Mouse (Mus musculus) midbrain, embryonic 13.5 days (tissue): ENCODE measurements at regions not wholly inside any gene's neighbourhood (a gene's known extent, or its start where the extent isn't known, plus 50 kb on each side); places are given as distances from the start of the nearest gene placed in this dataset.
A peak's percentile ranks its signal among the peaks of the same experiment; 100 is the strongest.

Experiments
- ATAC-seq: fragments of 200-750 bp; cut with Nextera tagmentation; 2 replicates; pipeline ENCODE4 v1.8.0; 2017; ENCODE audit warnings: mild to moderate bottlenecking, moderate TSS enrichment, moderate library complexity
- H3K27ac ChIP-seq: fragments of 300-500 bp; sonication (generic); 2 replicates; pipeline ENCODE4 v1.5.1; 2015; ENCODE audit warnings: inconsistent platforms, mild to moderate bottlenecking, moderate library complexity
- H3K27me3 ChIP-seq: fragments of 300-500 bp; sonication (generic); 2 replicates; pipeline ENCODE4 v1.6.1; 2015; ENCODE audit warnings: mild to moderate bottlenecking, inconsistent platforms
- H3K36me3 ChIP-seq: fragments of 300-500 bp; sonication (generic); 2 replicates; pipeline ENCODE4 v1.6.1; 2015; ENCODE audit warnings: mild to moderate bottlenecking, inconsistent platforms
- H3K4me1 ChIP-seq: fragments of 300-500 bp; sonication (generic); replicated peaks from 2 replicates; pipeline ENCODE4 v1.6.1; 2015; ENCODE audit warnings: inconsistent platforms
- H3K4me2 ChIP-seq: fragments of 300-500 bp; sonication (generic); replicated peaks from 2 replicates; pipeline ENCODE4 v1.6.1; 2015; ENCODE audit warnings: moderate library complexity, mild to moderate bottlenecking, inconsistent platforms
- H3K4me3 ChIP-seq: fragments of 300-500 bp; sonication (generic); replicated peaks from 2 replicates; pipeline ENCODE4 v1.5.1; 2015; ENCODE audit warnings: mild to moderate bottlenecking, inconsistent platforms
- H3K9ac ChIP-seq: fragments of 300-500 bp; sonication (generic); replicated peaks from 2 replicates; pipeline ENCODE4 v1.6.1; 2015; ENCODE audit warnings: mild to moderate bottlenecking, inconsistent platforms
- H3K9me3 ChIP-seq: fragments of 300-500 bp; sonication (generic); 2 replicates; pipeline ENCODE4 v1.6.1; 2016; ENCODE audit warnings: mild to moderate bottlenecking, inconsistent platforms
- WGBS: fragments of 180-500 bp; shearing (Covaris S2); methylation state at CpG from one replicate; pipeline ENCODE4 v1.1.7; 2015; 5-methylcytosine and 5-hydroxymethylcytosine counted together

- peak; percentile 43; the same call in 1 of the 2 replicates for ATAC-seq
- H3K36me3 ChIP-seq, result no peaks in the 10 kb centered on the region
- no peak overlapping the region for H3K27ac ChIP-seq
- H3K9me3 ChIP-seq, result no peaks in the 10 kb centered on the region
- no peaks in the 10 kb centered on the region for H3K27me3 ChIP-seq
- no peak overlapping the region for H3K4me2 ChIP-seq
- H3K4me3 ChIP-seq, result no peak overlapping the region
- 88% methylated on average over 4 of the region's 4 CpGs for WGBS
- no peak overlapping the region for H3K9ac ChIP-seq
- H3K4me1 ChIP-seq, result no peaks in the 10 kb centered on the region
These were observed 183.3 kb upstream of the Cpeb2 start for GRCm38 (mm10) chr5:43049381-43050301.

DNA sequence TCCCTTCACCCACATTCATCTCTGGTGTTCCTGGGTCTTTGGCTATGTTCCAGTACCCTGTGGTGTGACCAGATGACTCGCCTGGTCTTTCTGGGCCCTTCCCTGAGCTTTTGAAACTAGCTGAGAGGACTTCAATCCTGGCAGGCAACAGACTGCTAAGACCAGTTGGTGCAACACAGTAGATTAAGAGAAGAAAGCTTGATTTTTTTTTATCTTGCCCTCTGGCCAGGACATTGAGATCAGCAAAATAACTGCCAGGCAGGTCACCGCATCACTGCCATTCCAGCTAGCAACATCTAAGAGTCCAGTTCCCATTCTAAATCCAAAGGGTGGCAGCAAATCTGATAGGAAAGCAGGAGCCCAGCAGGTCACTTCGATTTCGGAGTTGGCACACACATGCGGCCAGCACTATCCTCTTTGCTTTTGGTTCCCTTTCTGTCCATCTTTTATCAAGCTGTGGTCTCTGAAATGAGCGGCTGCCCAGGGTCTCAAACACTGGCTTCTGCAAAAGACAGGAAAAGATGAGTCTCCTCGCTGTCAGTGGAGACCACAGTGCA is 181.9 kb upstream of the Cpeb2 start:
- Histone ChIP-seq H3K9me3 (no peaks in the 10 kb centered on the region), H3K4me1 (no peaks in the 10 kb centered on the region), H3K9ac (no peak overlapping the region), H3K36me3 (no peaks in the 10 kb centered on the region), H3K27ac (no peak overlapping the region), H3K4me2 (no peak overlapping the region), H3K27me3 (no peaks in the 10 kb centered on the region), H3K4me3 (no peak overlapping the region)
- WGBS, result 92% methylated on average over 7 of the region's 7 CpGs
- no peak for ATAC-seq

DNA sequence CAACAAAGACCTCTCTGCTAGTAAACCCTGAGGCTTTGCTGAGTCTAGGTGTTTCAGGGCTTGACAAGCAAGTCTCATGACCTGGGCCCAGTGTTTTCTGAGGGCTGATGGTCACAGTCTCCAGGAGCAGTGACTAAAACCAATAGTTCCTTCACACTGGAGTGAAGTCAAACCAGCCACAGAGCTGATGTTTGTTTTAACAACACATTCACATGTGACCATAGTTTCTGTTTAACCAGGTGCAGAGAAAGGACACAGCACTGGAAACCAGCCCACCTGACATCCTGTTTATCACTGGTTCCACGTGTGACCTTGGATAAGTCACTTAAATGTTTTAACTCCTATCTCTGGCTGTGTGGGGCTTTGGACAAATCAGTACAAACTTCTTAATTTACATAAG is 180.3 kb upstream of the Cpeb2 start:
- no peaks in the 10 kb centered on the region for H3K4me1 ChIP-seq
- WGBS, result 59% methylated on average over 1 of the region's 1 CpGs
- no peak overlapping the region for H3K9ac ChIP-seq
- H3K27me3 ChIP-seq, result no peaks in the 10 kb centered on the region
- H3K9me3 ChIP-seq, result no peaks in the 10 kb centered on the region
- H3K27ac ChIP-seq, result no peak overlapping the region
- no peak overlapping the region for H3K4me3 ChIP-seq
- H3K36me3 ChIP-seq, result no peaks in the 10 kb centered on the region
- ATAC-seq, result no peak
- H3K4me2 ChIP-seq, result no peak overlapping the region

DNA sequence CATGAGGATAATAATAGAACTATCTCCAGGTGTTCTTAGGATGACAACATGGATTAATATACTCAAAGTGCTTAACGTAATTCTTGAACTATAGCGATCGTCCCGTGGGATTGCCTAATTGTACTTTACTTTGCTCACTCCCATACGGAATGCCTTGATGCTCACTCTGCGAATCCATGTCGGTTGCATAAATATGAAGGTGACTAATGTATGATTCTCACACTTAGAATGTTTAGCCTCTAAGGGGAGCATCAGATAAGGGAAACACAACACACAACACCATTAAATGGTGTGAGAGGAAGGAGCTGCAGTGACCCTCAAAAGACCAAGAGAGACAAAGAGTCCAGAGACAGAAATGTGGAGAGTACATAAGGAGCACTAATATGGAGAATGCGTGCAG is 178.4 kb upstream of the Cpeb2 start:
- H3K27me3 ChIP-seq, result no peaks in the 10 kb centered on the region
- H3K9ac ChIP-seq, result no peak overlapping the region
- WGBS, result 93% methylated on average over 8 of the region's 8 CpGs
- no peaks in the 10 kb centered on the region for H3K36me3 ChIP-seq
- no peak overlapping the region for H3K4me3 ChIP-seq
- ATAC-seq, result no peak
- H3K27ac ChIP-seq, result no peak overlapping the region
- no peaks in the 10 kb centered on the region for H3K9me3 ChIP-seq
- H3K4me2 ChIP-seq, result no peak overlapping the region
- H3K4me1 ChIP-seq, result no peaks in the 10 kb centered on the region

- Histone ChIP-seq H3K36me3 (no peaks in the 10 kb centered on the region), H3K27ac (no peak overlapping the region), H3K9ac (no peak overlapping the region), H3K4me1 (no peaks in the 10 kb centered on the region), H3K4me3 (no peak overlapping the region), H3K4me2 (no peak overlapping the region), H3K27me3 (no peaks in the 10 kb centered on the region), H3K9me3 (no peaks in the 10 kb centered on the region)
- no peak for ATAC-seq
- 65% methylated on average over 4 of the region's 4 CpGs for WGBS
These were observed 177.8 kb upstream of the Cpeb2 start for GRCm38 (mm10) chr5:43055111-43055710.

DNA sequence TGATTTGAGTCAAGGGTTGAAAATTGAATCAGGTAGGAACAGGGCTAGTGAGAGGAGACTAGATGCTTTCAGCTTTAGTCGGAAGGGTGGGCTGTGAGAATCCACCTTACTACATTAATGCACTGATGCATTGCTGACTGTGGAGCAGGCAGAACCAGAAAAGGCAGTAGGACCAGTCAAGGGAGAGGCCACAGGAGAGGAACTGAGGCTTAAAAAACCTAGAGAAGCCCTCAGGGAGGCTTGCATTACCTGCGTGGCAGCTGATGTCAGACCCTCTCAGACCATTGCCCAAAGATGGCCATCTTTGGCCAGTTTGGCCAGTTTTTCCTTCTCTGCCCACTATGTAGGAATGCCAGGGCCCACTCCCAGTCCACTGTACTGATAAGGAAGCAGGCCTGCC is 176.5 kb upstream of the Cpeb2 start:
- Histone ChIP-seq H3K27ac (no peak overlapping the region), H3K9ac (no peak overlapping the region), H3K36me3 (no peaks in the 10 kb centered on the region), H3K4me1 (no peaks in the 10 kb centered on the region), H3K27me3 (no peaks in the 10 kb centered on the region), H3K4me2 (no peak overlapping the region), H3K9me3 (no peaks in the 10 kb centered on the region), H3K4me3 (no peak overlapping the region)
- ATAC-seq, result no peak
- WGBS, result 85% methylated on average over 2 of the region's 2 CpGs

GRCm38 (mm10) chr5:43061243-43061642 is 171.7 kb upstream of the Cpeb2 start:
- Histone ChIP-seq H3K4me3 (no peak overlapping the region), H3K4me2 (no peak overlapping the region), H3K36me3 (no peaks in the 10 kb centered on the region), H3K9ac (no peak overlapping the region), H3K4me1 (no peaks in the 10 kb centered on the region), H3K27me3 (no peaks in the 10 kb centered on the region), H3K9me3 (no peaks in the 10 kb centered on the region), H3K27ac (no peak overlapping the region)
- no peak for ATAC-seq
- WGBS, result 77% methylated on average over 2 of the region's 2 CpGs

DNA sequence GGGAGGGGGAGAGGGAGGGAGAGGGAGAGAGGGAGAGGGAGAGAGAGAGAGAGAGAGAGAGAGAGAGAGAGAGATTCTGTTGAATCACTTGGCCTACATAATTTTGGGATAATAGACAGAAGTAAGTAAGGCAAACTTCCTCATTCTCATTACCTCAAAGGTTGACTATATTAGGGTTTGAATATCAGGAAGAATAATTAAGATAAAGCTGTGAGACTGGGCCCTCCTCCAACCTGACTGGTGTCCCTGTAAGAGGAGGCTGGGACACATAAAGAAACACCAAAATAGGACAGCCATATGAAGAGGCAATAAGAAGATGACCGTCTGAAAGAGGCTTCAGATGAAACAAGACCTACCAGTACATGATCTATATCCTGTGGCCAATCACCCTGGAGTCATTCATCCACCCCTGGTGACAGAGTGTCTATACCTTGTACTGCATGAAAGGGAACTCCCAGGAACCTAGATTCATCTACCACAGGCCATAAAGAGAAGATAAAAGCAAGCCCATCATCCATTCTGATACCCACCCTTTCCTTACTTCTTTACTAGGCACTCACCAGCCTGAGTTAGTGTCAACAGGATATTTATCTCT is 171.1 kb upstream of the Cpeb2 start:
- H3K9ac ChIP-seq, result no peak overlapping the region
- no peak overlapping the region for H3K4me3 ChIP-seq
- no peak overlapping the region for H3K27ac ChIP-seq
- ATAC-seq, result no peak
- no peak overlapping the region for H3K4me2 ChIP-seq
- H3K36me3 ChIP-seq, result no peaks in the 10 kb centered on the region
- H3K9me3 ChIP-seq, result no peaks in the 10 kb centered on the region
- 87% methylated on average over 1 of the region's 1 CpGs for WGBS
- no peaks in the 10 kb centered on the region for H3K4me1 ChIP-seq
- no peaks in the 10 kb centered on the region for H3K27me3 ChIP-seq

- 78% methylated on average over 1 of the region's 1 CpGs for WGBS
- Histone ChIP-seq H3K4me1 (no peaks in the 10 kb centered on the region), H3K4me3 (no peak overlapping the region), H3K36me3 (no peaks in the 10 kb centered on the region), H3K27me3 (no peaks in the 10 kb centered on the region), H3K4me2 (no peak overlapping the region), H3K9ac (no peak overlapping the region), H3K27ac (no peak overlapping the region), H3K9me3 (no peaks in the 10 kb centered on the region)
- ATAC-seq, result no peak
These were observed 170.5 kb upstream of the Cpeb2 start for GRCm38 (mm10) chr5:43062499-43062898.

DNA sequence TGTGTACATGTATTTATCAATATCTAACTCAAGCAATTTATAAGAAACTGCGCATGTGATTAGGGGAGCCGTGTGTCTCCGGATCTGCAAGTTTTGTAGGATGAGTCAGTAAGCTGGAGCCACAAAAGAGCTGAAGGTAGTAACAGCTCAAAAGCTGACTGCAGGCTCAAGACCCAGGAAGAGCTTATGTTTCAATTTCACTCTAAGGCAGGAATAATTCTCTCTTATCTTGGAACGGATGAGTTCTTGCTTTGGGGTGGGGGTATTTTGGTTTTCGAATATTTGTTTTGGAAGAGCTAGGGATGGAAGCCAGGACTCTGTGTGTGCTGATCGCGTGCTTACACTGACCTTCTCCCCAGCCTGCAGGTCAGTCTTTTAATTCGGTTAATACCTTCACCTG is 169.6 kb upstream of the Cpeb2 start:
- no peak overlapping the region for H3K9ac ChIP-seq
- no peak overlapping the region for H3K4me2 ChIP-seq
- 86% methylated on average over 8 of the region's 8 CpGs for WGBS
- H3K36me3 ChIP-seq, result no peaks in the 10 kb centered on the region
- H3K9me3 ChIP-seq, result no peaks in the 10 kb centered on the region
- H3K4me1 ChIP-seq, result no peaks in the 10 kb centered on the region
- no peak overlapping the region for H3K27ac ChIP-seq
- no peak overlapping the region for H3K4me3 ChIP-seq
- ATAC-seq, result no peak
- no peaks in the 10 kb centered on the region for H3K27me3 ChIP-seq

GRCm38 (mm10) chr5:43071541-43071940 is 161.4 kb upstream of the Cpeb2 start:
- Histone ChIP-seq H3K9me3 (no peaks in the 10 kb centered on the region), H3K4me2 (no peak overlapping the region), H3K4me1 (no peaks in the 10 kb centered on the region), H3K36me3 (no peaks in the 10 kb centered on the region), H3K27ac (no peak overlapping the region), H3K27me3 (no peaks in the 10 kb centered on the region), H3K4me3 (no peak overlapping the region), H3K9ac (no peak overlapping the region)
- no peak for ATAC-seq
- 90% methylated on average over 3 of the region's 3 CpGs for WGBS

- Histone ChIP-seq H3K4me1 (no peaks in the 10 kb centered on the region), H3K36me3 (no peaks in the 10 kb centered on the region), H3K4me2 (no peak overlapping the region), H3K27ac (no peak overlapping the region), H3K9ac (no peak overlapping the region), H3K27me3 (no peaks in the 10 kb centered on the region), H3K4me3 (no peak overlapping the region), H3K9me3 (no peaks in the 10 kb centered on the region)
- WGBS, result 84% methylated on average over 2 of the region's 2 CpGs
- ATAC-seq, result no peak
These were observed 160.6 kb upstream of the Cpeb2 start for GRCm38 (mm10) chr5:43072340-43072739.
